Mouse (Mus musculus) forebrain, embryonic 12.5 days (tissue): ENCODE data around the gene Casp1. TPM values are rescaled to one million over a fixed set of nuclear protein-coding genes. Genes with fewer than 3 reads are reported as not detected.

ENCODE experiments used
- ATAC-seq: fragments of 200-750 bp; cut with Nextera tagmentation; 2 replicates; pipeline ENCODE4 v1.8.0; 2017; ENCODE audit warnings: moderate TSS enrichment; ENCODE audit not compliant: low FRiP score
- H3K27ac ChIP-seq: fragments of 300-500 bp; sonication (generic); 2 replicates; pipeline ENCODE4 v1.5.1; 2016; ENCODE audit warnings: mild to moderate bottlenecking
- H3K27me3 ChIP-seq: fragments of 300-500 bp; sonication (generic); 2 replicates; pipeline ENCODE4 v1.6.1; 2016; ENCODE audit warnings: mild to moderate bottlenecking
- H3K36me3 ChIP-seq: fragments of 300-500 bp; sonication (generic); replicated peaks from 2 replicates; pipeline ENCODE4 v1.6.1; 2016; ENCODE audit warnings: mild to moderate bottlenecking
- H3K4me1 ChIP-seq: fragments of 300-500 bp; sonication (generic); 2 replicates; pipeline ENCODE4 v1.6.1; 2016
- H3K4me2 ChIP-seq: fragments of 300-500 bp; sonication (generic); 2 replicates; pipeline ENCODE4 v1.6.1; 2016; ENCODE audit warnings: mild to moderate bottlenecking, moderate library complexity
- H3K4me3 ChIP-seq: fragments of 300-500 bp; sonication (generic); replicated peaks from 2 replicates; pipeline ENCODE4 v1.5.1; 2016; ENCODE audit warnings: mild to moderate bottlenecking
- H3K9ac ChIP-seq: fragments of 300-500 bp; sonication (generic); 2 replicates; pipeline ENCODE4 v1.6.1; 2016; ENCODE audit warnings: mild to moderate bottlenecking
- H3K9me3 ChIP-seq: fragments of 300-500 bp; sonication (generic); 2 replicates; pipeline ENCODE4 v1.6.1; 2016
- WGBS: fragments of 180-500 bp; shearing (Covaris S2); methylation state at CpG from one replicate; pipeline ENCODE4 v1.1.7; 2016; 5-methylcytosine and 5-hydroxymethylcytosine counted together
- polyA plus RNA-seq: library from polyadenylated mRNA; unstranded; fragments of >200 nt; fragmentation: Nextera tagmentation; extraction: Ambion mirVana; gene quantifications from 2 replicates; pipeline ENCODE4 v1.2.1, GENCODE M21; 2016

Gene Casp1
- polyA plus RNA-seq, 1 experiment from 2014 or later: 0.54 TPM

DNA sequence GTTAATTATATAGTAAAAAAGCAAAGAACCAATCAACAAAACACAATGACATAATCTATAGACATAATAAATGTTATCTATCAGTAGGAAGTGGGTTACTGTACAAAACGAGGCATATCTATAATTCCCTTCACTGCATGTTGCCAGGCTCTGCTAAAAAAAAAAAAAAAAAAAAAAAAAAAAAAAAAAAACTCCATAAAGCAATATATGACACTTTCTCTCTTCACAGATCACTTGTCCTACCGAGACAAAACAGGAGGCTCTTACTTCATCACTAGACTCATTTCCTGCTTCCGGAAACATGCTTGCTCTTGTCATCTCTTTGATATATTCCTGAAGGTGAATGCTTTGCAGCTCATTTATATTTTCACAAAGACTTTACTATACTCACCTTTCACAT, 29.9 kb downstream of the Casp1 start:
- Histone ChIP-seq H3K9ac (no peak overlapping the region), H3K27ac (no peak overlapping the region), H3K4me2 (no peak overlapping the region), H3K4me3 (no peak overlapping the region), H3K9me3 (no peaks in the 10 kb centered on the region), H3K27me3 (no peaks in the 10 kb centered on the region), H3K4me1 (no peaks in the 10 kb centered on the region), H3K36me3 (no peaks in the 10 kb centered on the region)
- no peak for ATAC-seq
- 77% methylated on average over 3 of the region's 3 CpGs for WGBS

DNA sequence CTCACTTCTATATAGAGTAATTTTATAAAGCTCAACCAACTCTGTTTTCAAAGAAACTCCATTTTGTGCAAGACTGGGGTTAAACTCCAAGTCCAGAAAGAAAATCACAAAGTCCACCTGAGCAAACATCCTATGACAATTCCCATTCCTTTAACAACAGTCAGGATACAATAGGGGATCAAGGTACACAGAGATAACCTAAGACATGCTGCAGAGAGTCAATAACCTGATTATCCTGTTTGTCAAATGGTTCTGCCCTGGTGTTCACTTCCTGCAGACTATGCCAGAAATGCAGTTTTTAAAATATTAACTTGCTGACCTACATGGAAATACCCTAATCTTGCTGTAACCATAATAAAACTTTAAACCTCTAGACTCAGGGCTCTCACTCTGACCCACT, 34.1 kb downstream of the Casp1 start:
- Histone ChIP-seq H3K27ac (no peak overlapping the region), H3K9me3 (no peaks in the 10 kb centered on the region), H3K27me3 (no peaks in the 10 kb centered on the region), H3K4me2 (no peak overlapping the region), H3K4me3 (no peak overlapping the region), H3K9ac (no peak overlapping the region), H3K36me3 (no peaks in the 10 kb centered on the region), H3K4me1 (no peaks in the 10 kb centered on the region)
- no peak for ATAC-seq

DNA sequence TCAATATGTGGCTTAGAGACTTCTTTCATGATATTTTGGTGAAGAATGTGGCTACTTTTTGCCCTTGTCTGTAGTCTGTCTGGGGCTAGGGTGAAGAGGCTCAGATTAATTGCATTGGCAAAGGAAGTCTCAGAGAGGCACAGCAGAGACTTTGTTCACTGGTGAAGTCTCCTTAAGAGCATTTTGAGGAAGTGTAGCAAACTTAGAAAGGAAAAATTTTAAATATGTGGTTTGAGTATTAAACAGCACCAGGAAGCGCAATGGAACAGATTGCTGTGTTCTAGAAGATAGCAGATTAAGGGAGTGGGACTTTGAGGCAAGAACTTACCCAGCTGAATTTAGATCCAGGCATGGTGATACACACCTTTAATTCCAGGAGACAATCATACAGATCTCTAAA, 35.1 kb downstream of the Casp1 start:
- 88% methylated on average over 1 of the region's 1 CpGs for WGBS

DNA sequence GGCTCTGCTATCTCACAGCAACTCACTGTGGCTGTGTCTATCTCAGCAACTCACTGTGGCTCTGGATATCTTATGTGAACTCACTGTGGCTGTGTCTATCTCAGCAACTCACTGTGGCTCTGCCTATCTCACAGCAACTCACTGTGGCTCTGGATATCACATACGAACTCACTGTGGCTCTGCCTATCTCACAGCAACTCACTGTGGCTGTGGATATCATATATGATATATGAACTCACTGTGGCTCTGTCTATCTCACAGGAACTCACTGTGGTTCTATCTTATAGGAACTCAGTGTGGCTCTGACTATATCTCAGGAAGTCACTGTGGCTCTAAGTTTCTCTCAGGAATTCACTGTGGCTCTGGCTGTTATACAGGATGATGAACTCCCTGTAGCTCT, 44.8 kb downstream of the Casp1 start:
- no peak for ATAC-seq
- 82% methylated on average over 1 of the region's 1 CpGs for WGBS

More for the DNA sequence above, 35.1 kb downstream of the Casp1 start:
- H3K4me1 ChIP-seq: no peaks in the 10 kb centered on the region
- H3K27me3 ChIP-seq: no peaks in the 10 kb centered on the region
- no peak overlapping the region for H3K4me3 ChIP-seq
- no peak overlapping the region for H3K4me2 ChIP-seq
- no peaks in the 10 kb centered on the region for H3K36me3 ChIP-seq
- H3K27ac ChIP-seq: no peak overlapping the region
- no peak for ATAC-seq
- H3K9me3 ChIP-seq: no peaks in the 10 kb centered on the region
- no peak overlapping the region for H3K9ac ChIP-seq

DNA sequence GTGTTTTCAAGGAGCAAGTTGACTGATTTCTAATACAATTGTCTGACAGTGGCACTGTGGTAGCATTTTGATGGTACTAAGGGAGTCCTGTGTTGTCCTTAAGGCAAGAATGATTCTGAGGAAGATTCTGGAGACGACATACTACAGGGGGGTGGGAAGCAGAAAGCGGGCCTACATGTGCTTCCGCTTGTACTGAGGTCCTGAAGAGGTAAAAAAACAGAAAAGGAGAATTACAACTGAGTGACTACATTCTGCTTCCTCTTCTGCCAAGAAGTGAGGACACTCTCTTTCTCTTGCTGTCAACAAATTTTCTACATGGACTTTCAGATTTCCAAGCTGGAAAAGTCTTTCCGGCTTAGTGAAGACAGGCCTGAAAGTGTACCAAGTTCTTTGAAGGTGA, 45.8 kb downstream of the Casp1 start:
- no peaks in the 10 kb centered on the region for H3K27me3 ChIP-seq
- no peaks in the 10 kb centered on the region for H3K9me3 ChIP-seq
- no peak overlapping the region for H3K27ac ChIP-seq
- no peak overlapping the region for H3K4me2 ChIP-seq
- H3K9ac ChIP-seq: no peak overlapping the region
- no peak for ATAC-seq
- no peaks in the 10 kb centered on the region for H3K4me1 ChIP-seq
- H3K4me3 ChIP-seq: no peak overlapping the region
- WGBS: 94% methylated on average over 4 of the region's 4 CpGs
- H3K36me3 ChIP-seq: no peaks in the 10 kb centered on the region

More for the DNA sequence above, 44.8 kb downstream of the Casp1 start:
- no peak overlapping the region for H3K27ac ChIP-seq
- no peaks in the 10 kb centered on the region for H3K9me3 ChIP-seq
- H3K4me3 ChIP-seq: no peak overlapping the region
- no peak overlapping the region for H3K9ac ChIP-seq
- no peaks in the 10 kb centered on the region for H3K27me3 ChIP-seq
- H3K36me3 ChIP-seq: no peaks in the 10 kb centered on the region
- no peak overlapping the region for H3K4me2 ChIP-seq
- no peaks in the 10 kb centered on the region for H3K4me1 ChIP-seq

DNA sequence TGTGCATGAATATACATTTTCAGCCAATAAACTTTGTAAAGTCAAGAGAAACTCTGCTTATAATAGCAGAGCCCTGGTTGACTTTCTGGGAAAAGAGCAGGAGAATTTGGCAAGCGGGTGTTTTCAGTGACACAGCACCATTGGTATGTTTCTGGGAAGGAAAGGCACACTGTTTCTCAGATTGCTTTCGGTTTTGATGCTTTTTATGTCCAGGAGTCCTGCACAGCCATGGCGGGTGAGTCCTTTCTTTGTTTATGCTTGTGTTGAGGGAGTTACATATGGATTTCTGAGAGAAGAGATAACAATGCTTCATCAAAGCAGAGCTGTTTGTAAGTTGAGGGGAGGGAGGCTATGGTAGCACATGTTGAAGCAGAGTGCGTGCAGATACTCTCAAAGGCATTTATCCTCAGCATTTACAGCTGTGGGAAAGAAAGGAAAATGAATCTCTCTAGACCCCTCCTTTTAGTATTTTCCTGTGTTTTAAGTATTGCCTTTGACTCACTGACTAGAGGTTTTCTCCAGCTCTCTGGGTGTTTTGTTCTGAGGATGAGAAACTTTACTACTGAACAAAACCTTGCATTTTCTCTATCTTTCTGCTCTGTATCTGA, 47.1 kb downstream of the Casp1 start, which contains the start of gene Casp12:
Casp12 (plus strand) TSS at position 140 of the 608 bp plus-strand sequence.
- H3K4me3 ChIP-seq: no peak within 1 kb of the TSS
- H3K27me3 ChIP-seq: no peaks in the 10 kb centered on the region
- no peaks in the 10 kb centered on the region for H3K9me3 ChIP-seq
- no peak within 1 kb of the TSS for H3K27ac ChIP-seq
- ATAC-seq: no peak
- no peaks in the 10 kb centered on the region for H3K36me3 ChIP-seq
- H3K4me2 ChIP-seq: no peak within 1 kb of the TSS
- 78% methylated on average over 4 of the region's 4 CpGs for WGBS
- H3K4me1 ChIP-seq: no peaks in the 10 kb centered on the region
- no peak within 1 kb of the TSS for H3K9ac ChIP-seq

DNA sequence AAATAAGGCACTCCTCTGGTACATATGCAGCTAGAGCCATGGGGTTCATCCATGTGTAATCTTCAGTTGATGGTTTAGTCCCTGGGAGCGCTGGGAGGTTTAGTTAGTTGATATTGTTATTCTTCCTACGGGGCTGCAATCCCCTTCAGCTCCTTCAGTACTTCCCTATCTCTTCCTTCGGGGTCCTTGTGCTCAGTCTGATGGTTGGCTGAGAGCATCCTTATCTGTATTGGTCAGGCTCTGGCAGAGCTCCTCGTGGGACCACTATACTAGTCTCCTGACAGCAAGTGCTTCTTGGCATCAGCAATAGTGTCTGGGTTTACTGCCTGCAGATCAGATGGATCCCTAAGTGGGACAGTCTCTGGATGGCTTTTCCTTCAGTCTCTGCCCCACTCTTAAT, 49.1 kb downstream of the Casp1 start:
- Histone ChIP-seq H3K9me3 (no peaks in the 10 kb centered on the region), H3K9ac (no peak overlapping the region), H3K36me3 (no peaks in the 10 kb centered on the region), H3K4me2 (no peak overlapping the region), H3K27ac (no peak overlapping the region), H3K4me1 (no peaks in the 10 kb centered on the region), H3K4me3 (no peak overlapping the region), H3K27me3 (no peaks in the 10 kb centered on the region)
- 85% methylated on average over 4 of the region's 4 CpGs for WGBS
- no peak for ATAC-seq

DNA sequence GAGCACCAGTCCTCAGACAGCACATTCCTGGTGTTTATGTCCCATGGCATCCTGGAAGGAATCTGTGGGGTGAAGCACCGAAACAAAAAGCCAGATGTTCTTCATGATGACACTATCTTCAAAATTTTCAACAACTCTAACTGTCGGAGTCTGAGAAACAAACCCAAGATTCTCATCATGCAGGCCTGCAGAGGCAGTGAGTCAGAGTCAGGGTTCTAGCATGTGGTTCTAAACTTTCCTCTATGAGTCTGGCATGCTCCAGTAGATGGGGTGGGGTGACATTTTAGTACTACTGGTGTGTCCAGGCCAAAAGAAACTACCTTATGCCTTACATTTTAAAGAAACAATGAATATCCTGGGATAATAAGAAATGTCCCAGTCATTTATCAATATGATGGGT, 55.4 kb downstream of the Casp1 start:
- H3K36me3 ChIP-seq: no peaks in the 10 kb centered on the region
- no peak overlapping the region for H3K9ac ChIP-seq
- no peak overlapping the region for H3K27ac ChIP-seq
- no peaks in the 10 kb centered on the region for H3K9me3 ChIP-seq
- ATAC-seq: no peak
- H3K4me1 ChIP-seq: no peaks in the 10 kb centered on the region
- H3K4me3 ChIP-seq: no peak overlapping the region
- 84% methylated on average over 2 of the region's 2 CpGs for WGBS
- no peaks in the 10 kb centered on the region for H3K27me3 ChIP-seq
- H3K4me2 ChIP-seq: no peak overlapping the region

DNA sequence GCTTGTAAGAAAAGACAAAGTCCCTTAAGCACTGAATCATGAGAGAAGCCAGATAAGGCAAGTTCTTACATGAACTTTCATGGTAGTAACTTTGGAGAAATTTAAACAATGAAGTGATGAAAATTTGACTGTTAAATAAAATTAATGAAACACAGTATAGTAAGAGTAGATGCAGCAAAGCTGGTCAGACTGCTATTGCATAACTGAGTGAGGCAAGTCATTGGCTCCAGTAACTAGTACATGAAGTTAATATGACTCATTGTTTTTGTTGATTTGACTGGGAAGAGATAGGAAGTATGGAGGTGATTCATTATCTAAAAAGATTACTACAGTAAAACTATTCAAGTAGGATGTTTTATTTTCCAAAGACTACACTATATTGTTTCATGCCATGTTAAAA, 58.5 kb downstream of the Casp1 start:
- H3K27me3 ChIP-seq: no peaks in the 10 kb centered on the region
- H3K27ac ChIP-seq: no peak overlapping the region
- no peak for ATAC-seq
- no peaks in the 10 kb centered on the region for H3K4me1 ChIP-seq
- no peaks in the 10 kb centered on the region for H3K9me3 ChIP-seq
- H3K4me3 ChIP-seq: no peak overlapping the region
- H3K36me3 ChIP-seq: no peaks in the 10 kb centered on the region
- H3K4me2 ChIP-seq: no peak overlapping the region
- H3K9ac ChIP-seq: no peak overlapping the region

Other genes with a start within 250 kb of the Casp1 start
- gene Casp4, start 10.3 kb downstream of the Casp1 start, polyA plus RNA-seq: 0.22 and 0.41 TPM in 2 replicates
- gene Casp12, start 46.9 kb downstream of the Casp1 start, polyA plus RNA-seq: not detected in 2 replicates